Mouse (Mus musculus) layer of hippocampus, adult 9-10 months (tissue): Measurements from ENCODE around the gene Mtmr12.

Experiments used
- DNase-seq: peaks from one replicate; pipeline ENCODE4 v3.0.0; 2022; ENCODE audit warnings: low spot score

Mtmr12 gene

DNA sequence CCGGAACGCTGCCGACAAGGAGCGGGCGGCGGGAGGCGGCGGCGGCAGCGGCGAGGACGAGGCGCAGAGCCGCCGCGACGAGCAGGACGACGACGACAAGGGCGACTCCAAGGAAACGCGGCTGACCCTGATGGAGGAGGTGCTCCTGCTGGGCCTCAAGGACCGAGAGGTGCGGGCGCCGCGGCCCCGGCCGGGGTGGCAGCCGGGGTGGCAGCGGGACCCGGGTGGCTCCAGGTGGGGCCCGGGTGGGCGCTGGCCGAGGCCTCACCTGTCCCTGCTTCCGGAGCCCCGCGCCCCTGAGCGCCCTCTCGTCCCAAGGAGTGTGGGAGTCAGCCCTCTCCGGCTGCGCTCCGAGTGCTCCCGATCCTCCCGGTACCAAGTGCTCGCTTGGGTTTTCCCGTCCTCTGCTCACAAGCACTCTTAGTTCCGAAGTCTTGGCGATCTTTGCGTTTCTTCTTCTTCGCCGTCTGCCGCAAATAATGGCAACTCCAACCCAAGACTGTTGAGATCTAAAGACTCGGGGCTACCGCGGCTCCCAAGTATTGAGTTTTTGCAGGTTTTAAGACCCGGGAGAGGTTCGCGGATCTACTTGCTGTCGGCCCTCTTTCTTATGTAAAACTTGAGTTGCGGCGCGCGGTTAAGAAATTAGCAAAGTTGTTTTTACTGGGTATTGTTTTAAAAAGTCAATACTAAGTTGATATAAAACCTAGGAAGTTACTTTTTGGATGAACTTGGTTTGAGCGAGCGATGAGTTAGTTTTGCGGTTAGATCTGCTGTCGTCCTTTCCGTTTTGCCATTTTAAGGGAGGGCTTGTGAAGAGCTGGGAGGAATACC is 117.2 kb downstream of the Mtmr12 start, which contains the start of gene 1810049J17Rik:
Gene 1810049J17Rik (minus strand): TSS at position 112 of the 834 bp plus-strand sequence.
- no peak for DNase-seq

DNA sequence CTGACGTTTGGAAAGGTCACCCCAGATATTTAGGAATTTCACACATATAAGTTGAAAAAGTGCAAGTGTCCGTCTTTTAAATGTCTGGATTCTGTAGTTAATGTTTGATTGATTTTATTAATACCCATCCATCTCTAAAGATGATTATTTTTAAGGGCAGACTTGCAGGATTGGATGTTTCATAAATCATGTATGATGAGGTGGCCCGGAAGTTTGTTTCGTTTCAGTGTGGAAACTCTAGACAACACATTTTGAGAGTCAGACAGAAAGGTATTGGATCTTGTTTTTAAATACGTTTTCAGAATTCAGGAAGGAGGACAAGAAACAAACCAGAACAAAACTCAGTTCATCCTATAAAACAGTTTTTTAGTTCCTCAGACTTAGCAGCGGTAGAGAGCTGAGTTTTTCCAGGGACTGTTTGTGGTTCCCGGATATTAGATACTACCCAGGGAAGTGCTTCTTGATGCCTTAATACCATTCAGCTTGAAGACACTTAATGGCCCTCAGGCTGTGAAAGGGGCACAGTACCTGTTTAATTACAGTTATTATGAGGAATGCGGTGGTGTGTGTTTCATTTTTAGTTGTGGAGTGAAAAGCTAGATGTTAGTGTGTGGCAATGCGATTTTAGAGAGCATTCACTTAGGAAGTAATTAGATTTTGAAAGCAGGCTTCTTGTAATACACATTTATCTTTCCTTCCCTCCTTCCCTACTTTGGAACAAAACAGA is 118.0 kb downstream of the Mtmr12 start:
- no peak for DNase-seq
